Mouse (Mus musculus) erythroblast, adult 5-6 weeks (primary cell): Measurements from ENCODE around the gene Apaf1. TPM values are rescaled to one million over a fixed set of nuclear protein-coding genes. Genes with fewer than 3 reads are reported as not detected.

Experiments
- ATAC-seq: replicated peaks from 2 replicates; pipeline ENCODE4 v1.8.0; 2016; ENCODE audit warnings: moderate number of reproducible peaks, mild to moderate bottlenecking, moderate TSS enrichment, inconsistent platforms; ENCODE audit not compliant: poor library complexity, low FRiP score, severe bottlenecking
- total RNA-seq, 2 experiments: library from RNA; stranded (forward) in 1 of 2; stranded (reverse) in 1 of 2; fragments of 150-400 nt in 1 of 2; fragments of 200-764, 138-1000 nt in 1 of 2; gene quantifications; 2 replicates each; pipeline versions ENCODE4 v1.2.3 to v1.2.4; 2015 to 2017; ENCODE audit warnings: low replicate concordance in 2 of 2

The Apaf1 gene
- total RNA-seq, 2 experiments from 2014 or later = 17.1 to 22.7 TPM

GRCm38 (mm10) chr10:90993869-90994268 is 88.7 kb downstream of the Apaf1 start:
- ATAC-seq = no peak

DNA sequence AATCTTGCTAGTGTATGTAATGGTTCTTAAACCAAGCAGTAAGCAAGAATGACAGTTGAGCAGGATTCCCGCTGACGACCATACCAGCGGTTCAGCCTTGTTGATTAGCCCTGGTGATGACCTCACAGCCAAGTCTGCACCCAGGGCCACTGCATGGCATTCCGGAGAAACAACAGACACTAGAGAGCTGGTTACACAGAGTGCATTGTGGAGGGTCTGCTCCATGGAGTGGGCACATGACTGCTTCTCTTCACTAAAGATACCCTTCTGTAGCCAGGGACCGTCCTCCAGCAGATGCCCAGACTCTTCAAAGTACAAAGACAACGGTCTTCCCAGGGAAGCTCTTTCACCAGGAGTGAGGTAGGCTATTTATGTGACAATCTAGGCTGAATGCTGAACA is 90.3 kb downstream of the Apaf1 start:
- no peak for ATAC-seq

- ATAC-seq = no peak
These were observed 92.2 kb downstream of the Apaf1 start for GRCm38 (mm10) chr10:90990340-90990739.

DNA sequence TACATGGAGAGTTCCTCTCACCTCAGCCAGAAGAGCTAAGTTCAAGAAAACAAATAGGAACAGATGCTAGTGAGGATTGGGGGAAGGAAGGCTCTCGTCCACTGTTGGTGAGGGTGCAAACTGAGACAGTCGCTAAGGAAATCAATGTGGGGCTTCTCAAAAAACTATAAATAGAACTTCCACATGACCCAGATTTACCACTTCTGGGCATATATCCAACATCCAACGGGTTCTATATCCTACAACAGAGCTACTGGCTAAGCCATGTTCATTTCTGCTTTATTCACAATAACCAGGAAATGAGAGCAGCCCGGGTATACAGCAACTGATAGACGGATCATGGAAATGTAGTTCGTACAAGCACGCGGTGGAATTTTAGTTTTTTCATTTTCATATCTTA is 99.5 kb downstream of the Apaf1 start:
- no peak for ATAC-seq

- ATAC-seq = no peak
These were observed 100.8 kb downstream of the Apaf1 start for GRCm38 (mm10) chr10:90981811-90982210.

DNA sequence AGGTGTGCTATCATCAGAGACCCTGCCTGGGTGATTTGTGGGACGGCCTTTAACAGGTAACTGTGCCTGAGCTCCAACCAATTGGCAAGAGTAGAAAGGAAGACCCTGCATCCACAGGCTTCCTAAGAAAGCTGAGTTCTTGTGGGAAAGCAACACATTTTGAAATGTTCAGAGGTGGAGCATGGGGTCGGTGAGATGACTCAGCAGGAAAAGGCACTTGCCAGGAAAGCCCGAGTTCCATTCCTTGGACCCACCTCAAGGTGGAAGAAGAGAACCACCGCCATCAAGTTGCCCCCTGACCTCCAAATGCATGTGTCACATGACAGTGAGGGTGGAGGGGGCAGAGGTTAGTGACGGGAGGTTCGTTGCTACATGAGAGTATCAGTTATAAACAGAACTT is 108.1 kb downstream of the Apaf1 start:
- ATAC-seq = no peak

DNA sequence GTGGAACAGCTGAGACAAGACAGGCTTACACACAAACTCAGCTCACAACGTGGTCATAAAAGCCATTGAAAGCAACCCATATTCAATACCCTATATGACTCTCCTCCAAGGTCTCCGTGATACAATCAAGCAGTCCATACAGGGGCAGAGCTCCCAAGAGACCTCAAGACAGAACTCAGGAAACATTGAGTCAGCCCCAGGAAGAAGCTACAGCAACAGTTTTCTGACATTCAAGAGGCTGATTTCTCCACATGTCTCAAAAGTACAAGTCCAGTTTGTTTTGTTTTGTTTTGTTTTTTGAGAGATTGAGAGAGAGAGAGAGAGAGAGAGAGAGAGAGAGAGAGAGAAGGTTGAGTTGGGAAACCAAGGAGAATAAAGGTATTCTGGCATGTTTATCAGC is 108.5 kb downstream of the Apaf1 start:
- no peak for ATAC-seq

DNA sequence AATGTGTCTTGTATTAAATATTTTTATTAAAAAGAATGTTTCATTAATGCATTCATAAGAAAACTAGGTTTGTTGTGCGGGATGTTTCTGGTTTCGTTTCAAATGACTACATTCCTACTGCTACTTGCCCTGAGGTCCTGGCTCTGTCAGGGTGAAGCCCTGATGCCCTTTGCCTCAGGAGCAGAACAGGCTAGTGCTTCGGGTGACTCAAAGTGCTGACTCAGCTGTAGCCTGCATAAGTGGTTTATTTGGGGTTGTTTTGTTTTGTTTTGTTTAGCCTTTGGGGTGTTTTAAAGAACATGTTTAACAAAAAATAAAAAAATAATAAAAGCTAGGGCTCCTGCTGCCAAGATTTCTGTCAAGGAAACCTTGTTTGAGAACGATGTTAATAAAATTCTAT is 112.0 kb downstream of the Apaf1 start:
- ATAC-seq = no peak

- ATAC-seq = no peak
These were observed 113.0 kb downstream of the Apaf1 start for GRCm38 (mm10) chr10:90969355-90970174.

DNA sequence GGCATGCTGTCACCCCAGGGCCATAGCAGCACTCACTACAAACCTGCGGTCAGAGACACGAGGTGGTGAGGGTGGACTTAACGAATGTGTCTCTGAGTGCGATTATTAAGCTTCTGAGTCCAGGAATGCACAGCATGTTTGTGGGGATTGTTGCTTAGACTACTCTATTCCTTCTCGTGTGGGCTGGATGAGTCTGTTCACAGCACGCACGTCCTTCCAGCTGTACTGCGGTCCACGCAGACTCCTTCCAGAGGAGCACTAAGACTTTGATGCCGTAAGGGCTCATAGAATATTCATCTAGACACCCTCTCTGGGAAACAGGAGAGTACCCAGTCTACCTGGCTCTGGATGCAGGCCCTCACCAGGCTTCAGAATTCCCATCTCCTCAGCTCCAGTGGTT is 114.3 kb downstream of the Apaf1 start:
- ATAC-seq = no peak

DNA sequence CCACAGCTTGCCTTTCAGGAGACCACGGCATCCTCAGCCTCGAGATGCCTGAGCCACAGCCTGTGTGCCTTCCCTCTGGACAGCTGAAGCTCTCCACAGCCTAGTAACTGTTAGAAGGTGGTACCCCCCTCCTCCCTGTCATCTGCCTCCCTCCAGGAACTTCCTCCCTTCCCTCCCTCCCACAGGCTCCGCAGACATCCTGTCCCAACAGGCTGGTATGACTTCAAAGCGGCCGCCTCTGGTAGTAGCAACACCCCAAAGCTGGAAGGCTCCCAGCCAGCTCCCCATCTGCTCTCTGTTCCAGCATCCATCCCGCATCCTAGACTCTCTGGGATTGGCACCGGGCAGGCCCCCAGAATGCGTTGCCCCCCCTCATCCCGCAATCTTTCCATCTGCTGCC is 115.7 kb downstream of the Apaf1 start:
- ATAC-seq = no peak

DNA sequence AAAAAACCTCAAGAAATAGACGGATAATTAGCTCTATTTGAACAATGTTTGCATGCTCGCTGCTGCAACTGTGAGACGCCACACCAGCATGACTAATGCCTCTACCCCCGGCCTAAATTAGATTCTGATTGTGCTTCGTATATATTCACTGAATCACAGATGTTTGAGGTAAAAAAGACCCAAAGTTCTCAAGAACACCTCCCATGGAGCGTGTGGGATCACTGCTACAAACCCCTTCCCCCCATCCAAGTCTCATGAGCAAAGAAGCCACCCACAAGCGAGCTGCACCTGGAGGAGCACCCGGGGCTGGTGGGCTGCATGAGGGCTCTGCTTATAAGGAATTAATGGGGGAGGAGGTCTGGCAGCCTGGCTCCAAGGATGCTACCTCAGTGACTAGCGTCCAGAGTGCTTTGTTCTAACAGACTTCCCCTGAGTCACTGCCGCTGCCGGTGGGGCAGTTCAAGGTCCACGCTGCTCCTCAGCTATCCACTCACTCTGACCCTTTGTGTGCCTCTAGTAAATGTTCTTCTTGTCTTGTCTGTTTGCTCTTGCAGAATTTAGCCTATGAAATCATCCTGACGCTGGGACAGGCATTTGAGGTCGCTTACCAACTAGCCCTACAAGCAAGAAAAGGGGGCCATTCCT is 116.8 kb downstream of the Apaf1 start:
- no peak for ATAC-seq

- ATAC-seq = no peak
These were observed 118.1 kb downstream of the Apaf1 start for GRCm38 (mm10) chr10:90964511-90964910.

DNA sequence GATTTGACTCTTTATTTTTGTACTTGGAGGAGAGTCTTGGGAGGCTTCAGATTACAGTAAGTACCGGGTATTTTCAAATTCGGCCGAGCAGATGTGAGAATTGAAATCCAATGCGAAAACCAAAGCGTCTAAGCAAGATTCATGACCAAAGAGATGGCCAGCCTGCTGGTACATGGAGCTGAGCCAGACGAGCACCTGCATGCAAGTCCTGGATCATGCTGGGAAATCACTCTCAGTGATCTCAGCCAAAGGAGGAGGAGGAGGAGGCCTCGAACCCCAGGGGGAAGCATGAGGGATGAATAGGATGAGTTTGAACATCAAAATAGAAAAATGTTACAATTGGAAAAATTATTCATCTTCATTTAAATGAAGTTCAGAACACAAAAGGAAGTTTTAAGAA is 122.2 kb downstream of the Apaf1 start:
- ATAC-seq = no peak

DNA sequence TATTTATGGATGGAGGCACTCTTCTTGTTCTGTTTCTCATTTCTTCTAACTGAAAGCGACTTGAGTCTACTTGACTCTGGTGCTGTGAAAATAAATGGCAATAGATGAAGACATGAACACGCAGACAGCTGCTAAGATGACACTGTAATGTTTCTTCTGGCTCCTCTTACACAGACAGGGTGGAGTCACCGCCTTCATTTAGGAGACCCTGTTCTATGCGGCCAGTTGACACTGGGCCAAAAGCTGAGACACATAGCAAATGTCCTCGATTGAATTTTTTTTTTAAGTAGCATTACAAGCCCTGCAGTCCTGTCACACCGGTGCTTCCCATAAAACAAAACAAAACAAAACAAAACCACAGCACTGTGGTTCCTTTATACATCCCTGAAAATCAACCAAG is 128.7 kb downstream of the Apaf1 start:
- no peak for ATAC-seq

DNA sequence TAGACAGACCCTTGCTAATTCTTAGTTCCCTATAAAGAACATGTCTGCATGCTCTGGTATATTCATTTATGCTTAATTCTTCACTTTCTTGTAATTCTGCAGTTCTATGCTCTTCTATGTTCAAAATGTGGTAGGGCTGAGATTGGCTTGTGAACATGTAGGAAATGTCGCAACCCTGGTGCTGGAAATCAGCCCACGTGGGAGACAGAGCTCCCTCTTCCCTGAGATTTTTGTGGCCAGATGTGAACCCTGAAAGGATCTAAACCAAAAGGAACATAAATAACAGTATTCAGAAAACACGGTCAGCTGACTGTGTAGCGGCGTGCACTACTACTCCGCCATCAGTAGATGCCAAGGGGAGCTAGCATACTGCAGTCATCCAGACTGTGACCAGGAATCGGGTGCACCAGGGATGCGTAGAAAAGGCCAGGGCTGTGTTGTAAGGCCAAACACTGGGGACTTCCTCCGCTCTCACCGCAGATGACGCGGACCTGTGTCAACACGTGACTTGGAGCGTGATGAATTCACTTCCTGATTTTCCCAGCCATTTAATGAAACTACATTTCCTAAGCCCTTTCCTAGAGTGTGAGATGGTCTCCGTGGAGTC is 129.4 kb downstream of the Apaf1 start:
- ATAC-seq = no peak

- ATAC-seq = no peak
These were observed 134.8 kb downstream of the Apaf1 start for GRCm38 (mm10) chr10:90947608-90948373.

GRCm38 (mm10) chr10:90947043-90947442 is 135.5 kb downstream of the Apaf1 start:
- no peak for ATAC-seq

DNA sequence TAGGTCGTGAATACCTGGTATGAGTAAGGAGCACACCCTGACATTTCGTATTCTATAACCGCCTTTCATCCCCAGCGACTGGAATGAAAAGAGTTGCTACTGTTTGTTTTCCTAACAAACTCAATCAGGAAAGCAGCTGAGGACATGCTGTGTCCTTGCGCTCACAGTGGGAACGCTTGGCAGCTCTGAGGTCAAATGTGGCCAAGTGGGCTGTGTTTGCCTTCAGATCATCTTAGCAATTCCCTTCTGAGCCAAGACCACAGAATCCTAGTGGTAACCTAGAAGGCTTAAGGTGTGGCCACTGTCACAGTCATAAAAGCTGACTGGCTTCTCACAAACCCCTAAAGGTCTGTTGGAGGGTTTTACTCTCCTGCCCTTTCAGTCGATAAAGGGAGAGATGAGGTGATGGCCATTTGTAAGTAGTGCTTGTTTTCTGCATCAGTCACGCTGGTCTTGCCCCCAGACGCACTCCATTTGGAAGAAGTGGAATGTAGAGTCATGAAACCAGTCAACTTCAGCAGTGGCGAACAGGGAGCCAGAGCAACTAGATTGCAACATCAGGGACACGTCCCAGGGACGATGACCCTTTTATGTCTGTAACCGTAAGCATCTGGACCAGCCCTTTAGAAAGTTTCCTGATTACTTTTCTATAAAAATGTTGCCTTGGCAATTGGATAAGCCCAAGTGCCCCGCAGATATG is 140.4 kb downstream of the Apaf1 start:
- ATAC-seq = no peak
